Mouse (Mus musculus) CH12.LX (cell line): ENCODE data around the gene Ppm1l.

ENCODE experiments used
- BHLHE40 ChIP-seq: IDR thresholded peaks from 2 replicates; pipeline ENCODE4 v1.6.1; 2011; ENCODE audit warnings: mild to moderate bottlenecking, low read depth, low read length, improper control_type of control experiment
- CHD2 ChIP-seq: IDR thresholded peaks from 2 replicates; pipeline ENCODE4 v1.6.1; 2011; ENCODE audit warnings: low read length, improper control_type of control experiment
- CTCF ChIP-seq, 2 experiments: IDR thresholded peaks in 1 of 2; conservative IDR thresholded peaks in 1 of 2; 2 replicates each; pipeline ENCODE4 v1.5.1; 2011 to 2012; ENCODE audit warnings: low read depth in 2 of 2, low read length in 2 of 2, improper control_type of control experiment in 1 of 2, inconsistent platforms in 1 of 2, mild to moderate bottlenecking in 1 of 2, moderate library complexity in 1 of 2
- EP300 ChIP-seq: IDR thresholded peaks from 2 replicates; pipeline ENCODE4 v1.6.1; 2011; ENCODE audit warnings: low read length, improper control_type of control experiment
- ETS1 ChIP-seq: conservative IDR thresholded peaks from 2 replicates; pipeline ENCODE4 v1.6.1; 2012; ENCODE audit warnings: low read depth, mild to moderate bottlenecking, inconsistent platforms, low read length, improper control_type of control experiment, moderate library complexity
- JUND ChIP-seq: conservative IDR thresholded peaks from 2 replicates; pipeline ENCODE4 v1.6.1; 2011; ENCODE audit warnings: low read depth, low read length, improper control_type of control experiment
- MXI1 ChIP-seq: IDR thresholded peaks from 2 replicates; pipeline ENCODE4 v1.6.1; 2011; ENCODE audit warnings: mild to moderate bottlenecking, low read depth, low read length, improper control_type of control experiment
- POLR2A ChIP-seq: IDR thresholded peaks from 2 replicates; pipeline ENCODE4 v1.6.1; 2011; ENCODE audit warnings: low read depth, mild to moderate bottlenecking, improper control_type of control experiment, low read length
- TCF12 ChIP-seq: IDR thresholded peaks from 2 replicates; pipeline ENCODE4 v1.6.1; 2014; ENCODE audit warnings: low read depth, mild to moderate bottlenecking, inconsistent platforms, low read length, improper control_type of control experiment
- UBTF ChIP-seq: IDR thresholded peaks from 2 replicates; pipeline ENCODE4 v1.6.1; 2012; ENCODE audit warnings: low read depth, mild to moderate bottlenecking, inconsistent platforms, low read length, improper control_type of control experiment, moderate library complexity
- ZMIZ1 ChIP-seq: IDR thresholded peaks from 2 replicates; pipeline ENCODE4 v1.6.1; 2012; ENCODE audit warnings: low read depth, mild to moderate bottlenecking, inconsistent platforms, low read length, improper control_type of control experiment

DNA sequence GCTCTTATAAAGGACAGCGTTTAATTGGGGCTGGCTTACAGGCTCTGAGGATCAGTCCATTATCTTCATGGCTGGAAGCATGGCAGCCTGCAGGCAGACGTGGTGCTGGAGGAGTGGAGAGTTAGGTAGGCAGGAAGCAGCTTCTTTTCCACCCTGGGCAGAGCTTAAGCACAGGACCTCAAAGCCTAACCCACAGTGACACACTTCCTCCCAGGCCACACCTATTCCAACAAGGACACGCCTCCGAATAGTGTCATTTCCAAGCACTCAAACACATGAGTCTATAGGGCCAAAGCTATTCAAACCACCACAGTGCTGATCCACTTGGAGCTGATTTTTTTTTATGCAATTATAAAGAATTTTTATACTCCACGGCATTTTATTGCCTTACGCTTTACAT, 82.7 kb downstream of the Ppm1l start:
- TF ChIP-seq UBTF (no peak), CTCF (conservative IDR thresholded peaks at IDR 0.05 in 1 of 2, IDR thresholded peaks at IDR 0.05 in 1 of 2; ENCODE audit: low read depth in 2 of 2, low read length in 2 of 2) (no peak), ZMIZ1 (no peak), EP300 (no peak), TCF12 (no peak), MXI1 (no peak), CHD2 (no peak), POLR2A (no peak), ETS1 (no peak), BHLHE40 (no peak), JUND (no peak)
